Mouse (Mus musculus): ENCODE results near the gene Kars. TPM values are rescaled to one million over a fixed set of nuclear protein-coding genes. Genes with fewer than 3 reads are reported as not detected.
A peak's percentile ranks its signal among the peaks of the same experiment; 100 is the strongest.

Kars gene
- polyA plus RNA-seq, 1 experiment from 2014 or later, result 288 TPM

DNA sequence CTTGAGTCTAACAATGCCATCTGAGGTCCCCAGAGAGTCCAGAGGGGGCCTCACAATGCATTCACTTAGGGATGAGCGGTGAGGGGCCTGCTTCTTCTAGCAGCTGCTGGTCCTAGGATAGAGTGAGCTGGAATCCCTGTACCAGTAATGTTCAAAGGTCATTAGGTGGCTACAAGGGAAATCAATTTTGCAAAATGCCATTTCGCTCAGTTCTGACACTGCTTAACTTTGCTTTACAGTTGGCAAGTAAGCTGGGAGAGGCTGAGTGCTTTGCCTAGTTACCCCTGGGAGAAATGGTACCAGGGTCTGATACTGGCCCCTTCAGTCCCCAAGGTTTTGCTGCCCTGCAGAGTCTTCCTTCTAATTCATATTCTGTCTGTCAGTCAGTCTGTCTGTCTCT, 35.4 kb downstream of the Kars start:
- WGBS, result 93% methylated on average over 2 of the region's 2 CpGs

DNA sequence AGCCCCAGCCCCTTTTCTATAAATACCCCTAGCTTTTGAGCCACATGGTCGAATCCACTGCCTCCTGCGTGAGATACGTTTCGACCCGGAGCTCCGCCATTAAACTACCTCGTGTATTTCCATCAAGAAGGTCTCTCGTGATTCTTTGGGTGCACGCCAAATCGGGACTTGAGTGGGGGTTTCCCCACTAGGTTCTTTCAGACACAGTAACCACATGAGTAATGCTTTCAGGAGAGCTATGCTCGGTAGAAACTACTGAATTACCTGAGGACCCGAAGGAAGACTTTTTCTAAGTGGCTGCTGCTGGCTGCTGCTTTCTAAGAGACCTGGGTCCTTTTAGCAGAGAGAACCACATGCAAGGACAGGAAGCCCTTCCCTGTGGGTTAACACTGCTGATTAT, 37.0 kb downstream of the Kars start:
- DNase-seq (ENCODE audit: low spot score), result no peak
- WGBS, result 96% methylated on average over 12 of the region's 12 CpGs
- H3K36me3 ChIP-seq (ENCODE audit: control insufficient read depth, insufficient read depth, low read length), result peaks cover 11% of the 10 kb centered on the region; the same call in 1 of the 2 replicates

More for the DNA sequence above, 35.4 kb downstream of the Kars start:
- H3K4me2 ChIP-seq (ENCODE audit: low read depth, severe bottlenecking), result no peak overlapping the region
- 0 out of 2 replicates have a peak overlapping the region, but pooled peaks have one; percentile 4 for H3K9ac ChIP-seq (ENCODE audit: low read length)
- DNase-seq (ENCODE audit: low spot score) (no peak), ATAC-seq (ENCODE audit: insufficient number of reproducible peaks, low FRiP score, low TSS enrichment, low read depth) (no peak)
- H3K9me3 ChIP-seq (ENCODE audit: control insufficient read depth, low read length), result no peaks in the 10 kb centered on the region
- H3K4me3 ChIP-seq (ENCODE audit: low read depth, low read length), result no peak overlapping the region
- no peaks in the 10 kb centered on the region for H3K4me1 ChIP-seq (ENCODE audit: control insufficient read depth, insufficient read depth, low read length)
- no peaks in the 10 kb centered on the region for H3K27me3 ChIP-seq (ENCODE audit: control insufficient read depth, insufficient read depth, low read length)
- no peak overlapping the region for H3K27ac ChIP-seq (replicated peaks; ENCODE audit: low read depth, low read length)
- peaks cover 11% of the 10 kb centered on the region; the same call in 1 of the 2 replicates for H3K36me3 ChIP-seq (ENCODE audit: control insufficient read depth, insufficient read depth, low read length)

DNA sequence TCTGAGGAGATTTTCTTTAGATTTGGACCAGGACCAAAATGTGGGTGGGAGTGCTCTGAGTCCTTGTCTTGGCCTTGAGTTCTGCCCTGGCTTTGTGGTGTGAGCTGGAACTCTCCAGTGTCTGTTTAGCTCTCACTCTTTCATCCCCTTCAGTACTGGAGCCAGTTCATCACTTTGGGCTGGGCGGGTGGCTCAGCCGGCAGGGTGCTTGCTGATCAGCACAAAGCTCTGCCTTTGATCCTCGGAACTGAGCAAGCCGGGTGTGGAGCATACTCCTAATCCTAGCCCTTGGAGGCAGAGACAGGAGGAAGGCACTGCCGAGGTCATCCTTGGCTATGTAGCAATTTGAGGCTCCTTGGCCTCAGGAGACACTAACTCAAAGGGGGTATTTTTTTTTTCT, 42.1 kb downstream of the Kars start:
- ATAC-seq (ENCODE audit: insufficient number of reproducible peaks, low FRiP score, low TSS enrichment, low read depth) (no peak), DNase-seq (ENCODE audit: low spot score) (no peak)
- Histone ChIP-seq H3K9ac (ENCODE audit: low read length) (no peak overlapping the region), H3K27me3 (ENCODE audit: control insufficient read depth, insufficient read depth, low read length) (no peaks in the 10 kb centered on the region), H3K27ac (replicated peaks; ENCODE audit: low read depth, low read length) (no peak overlapping the region), H3K36me3 (ENCODE audit: control insufficient read depth, insufficient read depth, low read length) (peaks cover 6% of the 10 kb centered on the region; the same call in 1 of the 2 replicates), H3K4me1 (ENCODE audit: control insufficient read depth, insufficient read depth, low read length) (no peaks in the 10 kb centered on the region), H3K9me3 (ENCODE audit: control insufficient read depth, low read length) (no peaks in the 10 kb centered on the region), H3K4me3 (ENCODE audit: low read depth, low read length) (no peak overlapping the region), H3K4me2 (ENCODE audit: low read depth, severe bottlenecking) (no peak overlapping the region)
- WGBS, result 31% methylated on average over 5 of the region's 5 CpGs

More for the DNA sequence above, 37.0 kb downstream of the Kars start:
- no peaks in the 10 kb centered on the region for H3K4me1 ChIP-seq (ENCODE audit: control insufficient read depth, insufficient read depth, low read length)
- no peak overlapping the region for H3K4me2 ChIP-seq (ENCODE audit: low read depth, severe bottlenecking)
- H3K9ac ChIP-seq (ENCODE audit: low read length), result no peak overlapping the region
- H3K9me3 ChIP-seq (ENCODE audit: control insufficient read depth, low read length), result no peaks in the 10 kb centered on the region
- no peak for ATAC-seq (ENCODE audit: insufficient number of reproducible peaks, low FRiP score, low TSS enrichment, low read depth)
- H3K4me3 ChIP-seq (ENCODE audit: low read depth, low read length), result no peak overlapping the region
- no peaks in the 10 kb centered on the region for H3K27me3 ChIP-seq (ENCODE audit: control insufficient read depth, insufficient read depth, low read length)
- H3K27ac ChIP-seq (replicated peaks; ENCODE audit: low read depth, low read length), result no peak overlapping the region

DNA sequence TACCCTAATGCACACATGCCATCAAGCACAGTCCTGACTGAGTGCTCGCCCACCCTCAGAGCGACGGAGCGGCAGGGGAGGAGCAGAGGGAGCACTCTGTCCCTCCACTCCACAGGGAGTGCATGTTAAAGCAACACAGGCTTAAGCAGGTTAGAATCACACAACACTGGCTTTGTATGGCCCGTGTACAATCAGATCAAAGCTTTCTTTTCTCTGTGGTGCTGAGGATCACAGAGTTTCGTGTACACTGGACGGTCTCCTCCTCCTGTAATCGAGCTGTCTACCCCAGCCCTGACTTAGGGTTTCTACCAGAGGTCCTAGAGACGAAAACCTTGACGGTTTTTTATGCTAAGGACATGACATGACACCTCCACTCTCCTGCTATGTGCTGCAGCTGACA, 42.6 kb downstream of the Kars start:
- H3K9me3 ChIP-seq (ENCODE audit: control insufficient read depth, low read length), result no peaks in the 10 kb centered on the region
- H3K36me3 ChIP-seq (ENCODE audit: control insufficient read depth, insufficient read depth, low read length), result peaks cover 4% of the 10 kb centered on the region; the same call in 1 of the 2 replicates
- no peaks in the 10 kb centered on the region for H3K4me1 ChIP-seq (ENCODE audit: control insufficient read depth, insufficient read depth, low read length)
- 87% methylated on average over 10 of the region's 10 CpGs for WGBS
- H3K4me3 ChIP-seq (ENCODE audit: low read depth, low read length), result no peak overlapping the region
- H3K27me3 ChIP-seq (ENCODE audit: control insufficient read depth, insufficient read depth, low read length), result no peaks in the 10 kb centered on the region
- no peak overlapping the region for H3K27ac ChIP-seq (replicated peaks; ENCODE audit: low read depth, low read length)
- H3K9ac ChIP-seq (ENCODE audit: low read length), result no peak overlapping the region
- no peak overlapping the region for H3K4me2 ChIP-seq (ENCODE audit: low read depth, severe bottlenecking)
- no peak for DNase-seq (ENCODE audit: low spot score)
- no peak for ATAC-seq (ENCODE audit: insufficient number of reproducible peaks, low FRiP score, low TSS enrichment, low read depth)

DNA sequence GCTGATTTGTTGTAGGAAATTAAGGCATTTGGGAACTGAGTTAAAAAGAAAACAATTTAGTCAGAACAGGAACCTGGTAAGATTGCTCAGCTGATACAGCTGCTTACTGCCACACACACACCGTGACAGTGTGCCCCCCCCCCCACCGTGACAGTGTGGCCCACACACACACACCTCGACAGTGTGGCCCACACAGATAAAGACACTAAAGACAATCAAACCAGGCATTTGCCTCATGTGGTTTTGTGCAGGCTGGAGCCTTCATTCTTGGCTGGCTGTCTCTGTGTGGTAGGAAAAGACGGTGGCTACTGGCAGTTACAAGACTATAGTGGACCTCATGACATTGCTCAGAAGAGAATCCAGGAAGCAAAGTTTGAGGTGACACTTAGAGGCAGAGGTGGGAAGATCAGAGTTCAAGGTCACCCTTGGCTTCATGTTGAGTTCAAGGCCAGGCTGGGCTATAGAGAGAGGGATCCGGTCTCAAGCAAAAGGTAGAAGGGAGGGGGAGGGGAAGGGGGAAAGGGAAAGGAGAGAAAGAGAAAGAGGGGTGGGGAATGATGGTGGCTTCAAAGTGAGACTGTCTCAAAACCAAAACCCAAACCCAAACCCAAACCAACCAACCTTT, 43.8 kb downstream of the Kars start:
- H3K9me3 ChIP-seq (ENCODE audit: control insufficient read depth, low read length), result no peaks in the 10 kb centered on the region
- DNase-seq (ENCODE audit: low spot score) (no peak), ATAC-seq (ENCODE audit: insufficient number of reproducible peaks, low FRiP score, low TSS enrichment, low read depth) (no peak)
- no peaks in the 10 kb centered on the region for H3K27me3 ChIP-seq (ENCODE audit: control insufficient read depth, insufficient read depth, low read length)
- H3K4me1 ChIP-seq (ENCODE audit: control insufficient read depth, insufficient read depth, low read length), result no peaks in the 10 kb centered on the region
- H3K27ac ChIP-seq (replicated peaks; ENCODE audit: low read depth, low read length), result no peak overlapping the region
- H3K4me3 ChIP-seq (ENCODE audit: low read depth, low read length), result no peak overlapping the region
- 82% methylated on average over 5 of the region's 5 CpGs for WGBS
- H3K36me3 ChIP-seq (ENCODE audit: control insufficient read depth, insufficient read depth, low read length), result peaks cover 2% of the 10 kb centered on the region; the same call in 1 of the 2 replicates
- no peak overlapping the region for H3K4me2 ChIP-seq (ENCODE audit: low read depth, severe bottlenecking)
- H3K9ac ChIP-seq (ENCODE audit: low read length), result no peak overlapping the region

DNA sequence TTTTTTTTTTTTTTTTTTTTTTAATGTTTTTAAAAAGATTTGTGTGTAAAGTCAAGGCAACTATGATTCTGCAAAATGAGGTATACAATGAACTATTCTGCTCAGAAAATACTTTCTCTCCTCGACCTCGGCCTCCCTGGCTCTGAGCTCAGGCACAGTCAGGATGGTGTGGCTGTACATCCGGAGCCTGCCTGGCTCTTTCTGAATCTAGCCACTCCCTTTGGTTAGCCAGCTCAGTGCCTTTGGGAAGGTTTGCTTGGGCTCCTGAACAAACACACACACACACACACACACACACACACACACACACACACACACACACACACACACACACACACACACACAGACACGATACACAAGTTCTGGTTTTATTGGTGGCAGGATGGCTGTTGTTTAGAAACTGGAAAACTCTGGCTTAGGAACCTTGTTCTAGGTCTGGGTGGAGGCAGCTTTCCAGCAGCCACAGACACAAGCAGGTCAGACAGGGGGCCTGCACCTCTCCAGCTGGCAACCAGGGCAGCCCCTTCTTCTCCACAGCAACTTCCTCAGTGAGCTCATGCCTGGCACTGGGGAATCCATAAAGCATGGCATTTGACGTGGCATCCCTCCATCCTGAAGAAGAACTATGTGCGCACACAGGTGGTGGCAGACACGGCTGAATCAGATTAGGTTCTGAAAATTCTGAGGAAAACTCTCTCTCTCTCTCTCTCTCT, 46.1 kb downstream of the Kars start:
- no peak overlapping the region for H3K27ac ChIP-seq (replicated peaks; ENCODE audit: low read depth, low read length)
- ATAC-seq (ENCODE audit: insufficient number of reproducible peaks, low FRiP score, low TSS enrichment, low read depth), result no peak
- DNase-seq (ENCODE audit: low spot score), result no peak

DNA sequence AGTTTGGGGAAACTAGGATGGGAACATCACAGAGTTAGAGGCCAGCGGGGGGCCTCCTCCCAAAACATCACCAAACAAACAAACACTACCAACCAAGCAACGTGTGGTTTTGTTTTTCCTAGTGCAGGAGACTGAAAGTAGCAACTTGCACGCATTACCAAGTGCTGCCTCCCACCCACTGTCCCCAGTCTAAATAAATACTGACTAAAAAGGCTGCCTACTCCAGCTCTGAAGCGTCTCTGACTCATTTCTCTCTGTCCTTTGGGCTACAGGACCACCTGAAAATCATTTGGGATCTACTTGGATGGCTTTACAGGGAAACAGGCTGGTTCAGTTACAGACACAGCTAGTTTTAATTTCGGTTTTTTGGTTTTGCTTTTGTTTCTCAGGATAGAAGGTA, 46.8 kb downstream of the Kars start:
- H3K27ac ChIP-seq (replicated peaks; ENCODE audit: low read depth, low read length), result no peak overlapping the region
- H3K4me2 ChIP-seq (ENCODE audit: low read depth, severe bottlenecking), result no peak overlapping the region
- H3K4me1 ChIP-seq (ENCODE audit: control insufficient read depth, insufficient read depth, low read length), result no peaks in the 10 kb centered on the region
- no peaks in the 10 kb centered on the region; the same call in 1 of the 2 replicates for H3K36me3 ChIP-seq (ENCODE audit: control insufficient read depth, insufficient read depth, low read length)
- H3K9ac ChIP-seq (ENCODE audit: low read length), result no peak overlapping the region
- ATAC-seq (ENCODE audit: insufficient number of reproducible peaks, low FRiP score, low TSS enrichment, low read depth), result no peak
- no peak for DNase-seq (ENCODE audit: low spot score)
- H3K4me3 ChIP-seq (ENCODE audit: low read depth, low read length), result no peak overlapping the region
- H3K9me3 ChIP-seq (ENCODE audit: control insufficient read depth, low read length), result no peaks in the 10 kb centered on the region
- H3K27me3 ChIP-seq (ENCODE audit: control insufficient read depth, insufficient read depth, low read length), result no peaks in the 10 kb centered on the region
- 54% methylated on average over 5 of the region's 5 CpGs for WGBS

More for the DNA sequence above, 46.1 kb downstream of the Kars start:
- no peak overlapping the region for H3K4me3 ChIP-seq (ENCODE audit: low read depth, low read length)
- H3K9me3 ChIP-seq (ENCODE audit: control insufficient read depth, low read length), result no peaks in the 10 kb centered on the region
- H3K4me1 ChIP-seq (ENCODE audit: control insufficient read depth, insufficient read depth, low read length), result no peaks in the 10 kb centered on the region
- no peaks in the 10 kb centered on the region; the same call in 1 of the 2 replicates for H3K36me3 ChIP-seq (ENCODE audit: control insufficient read depth, insufficient read depth, low read length)
- H3K27me3 ChIP-seq (ENCODE audit: control insufficient read depth, insufficient read depth, low read length), result no peaks in the 10 kb centered on the region
- no peak overlapping the region for H3K4me2 ChIP-seq (ENCODE audit: low read depth, severe bottlenecking)
- H3K9ac ChIP-seq (ENCODE audit: low read length), result no peak overlapping the region
- WGBS, result 88% methylated on average over 7 of the region's 7 CpGs

DNA sequence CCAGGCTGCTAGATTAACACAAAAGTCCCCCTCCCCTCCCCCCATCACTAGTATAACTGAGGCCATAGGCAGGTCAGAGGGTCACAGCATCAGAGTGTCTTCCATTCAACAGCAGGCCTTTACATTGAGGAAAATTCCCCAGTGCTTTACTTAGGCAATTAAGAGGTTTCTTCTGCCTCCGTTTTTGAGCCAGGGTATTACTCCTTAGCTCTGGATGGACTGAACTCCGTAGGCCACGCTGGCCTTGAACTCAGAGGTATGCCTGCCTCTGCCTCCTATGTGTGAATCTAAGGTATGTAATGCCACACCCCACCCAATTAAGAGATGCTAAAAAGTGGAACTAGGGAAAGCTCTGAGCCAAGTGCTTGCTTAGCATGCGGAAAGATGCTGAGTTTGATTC, 47.6 kb downstream of the Kars start:
- Histone ChIP-seq H3K27ac (replicated peaks; ENCODE audit: low read depth, low read length) (no peak overlapping the region), H3K36me3 (ENCODE audit: control insufficient read depth, insufficient read depth, low read length) (no peaks in the 10 kb centered on the region; the same call in 1 of the 2 replicates), H3K4me3 (ENCODE audit: low read depth, low read length) (no peak overlapping the region), H3K4me2 (ENCODE audit: low read depth, severe bottlenecking) (no peak overlapping the region), H3K4me1 (ENCODE audit: control insufficient read depth, insufficient read depth, low read length) (no peaks in the 10 kb centered on the region), H3K27me3 (ENCODE audit: control insufficient read depth, insufficient read depth, low read length) (no peaks in the 10 kb centered on the region), H3K9me3 (ENCODE audit: control insufficient read depth, low read length) (no peaks in the 10 kb centered on the region), H3K9ac (ENCODE audit: low read length) (no peak overlapping the region)
- ATAC-seq (ENCODE audit: insufficient number of reproducible peaks, low FRiP score, low TSS enrichment, low read depth) (no peak), DNase-seq (ENCODE audit: low spot score) (no peak)
- WGBS, result 90% methylated on average over 4 of the region's 4 CpGs

Data from limb, embryonic 11.5 days (tissue).